Mouse (Mus musculus) Patski (cell line): ENCODE data around the gene Otp. TPM values are rescaled to one million over a fixed set of nuclear protein-coding genes. Genes with fewer than 3 reads are reported as not detected.

Experiments used
- ATAC-seq: fragments of 100-300 bp; one replicate; pipeline ENCODE4 v1.8.0; 2021
- CTCF ChIA-PET: fragments of 350-600 bp; sonication (Branson Sonifier 250); formaldehyde crosslinking; loops from one replicate; lab custom pipeline; 2022; ENCODE audit warnings: inconsistent platforms; lab: Charles Lee
- POLR2A ChIA-PET: fragments of 350-600 bp; sonication (Branson Sonifier 250); formaldehyde crosslinking; loops from one replicate; lab custom pipeline; 2022; ENCODE audit warnings: antibody characterized with exemption, inconsistent platforms; lab: Charles Lee
- DNase-seq: peaks from one replicate; pipeline ENCODE4 v3.0.0-alpha.2; 2011; ENCODE audit warnings: low read depth, low spot score
- H3K27me3 ChIP-seq: fragments of 371-371 bp; one replicate; pipeline ENCODE4 v1.5.1; 2021
- CTCF ChIP-seq: fragments of 100-300 bp; IDR thresholded peaks from one replicate; pipeline ENCODE4 v1.5.1; 2021
- in situ Hi-C: fragments of 300-500 bp; cut with MboI; formaldehyde crosslinking; loops from 3 replicates; pipeline ENCODE4 v1.11.1; 2018; ENCODE audit warnings: low pct_unique_long_range_greater_than_20kb, mixed read lengths
- polyA plus RNA-seq: library from polyadenylated mRNA; unstranded; gene quantifications from one replicate; pipeline ENCODE4 v1.2.3, GENCODE M21; 2021

Gene Otp
- polyA plus RNA-seq, 1 experiment from 2014 or later: not detected

- ATAC-seq (peak; percentile 31), DNase-seq (no peak)
- POLR2A ChIA-PET: no interaction called here
- in situ Hi-C loops: no loop called here
- no peak for TF ChIP-seq CTCF
- CTCF ChIA-PET: no interaction called here
- peaks cover 87% of the 10 kb centered on the region for H3K27me3 ChIP-seq
Observed at GRCm38 (mm10) chr13:94883163-94883965, 8.0 kb downstream of the Otp start.

DNA sequence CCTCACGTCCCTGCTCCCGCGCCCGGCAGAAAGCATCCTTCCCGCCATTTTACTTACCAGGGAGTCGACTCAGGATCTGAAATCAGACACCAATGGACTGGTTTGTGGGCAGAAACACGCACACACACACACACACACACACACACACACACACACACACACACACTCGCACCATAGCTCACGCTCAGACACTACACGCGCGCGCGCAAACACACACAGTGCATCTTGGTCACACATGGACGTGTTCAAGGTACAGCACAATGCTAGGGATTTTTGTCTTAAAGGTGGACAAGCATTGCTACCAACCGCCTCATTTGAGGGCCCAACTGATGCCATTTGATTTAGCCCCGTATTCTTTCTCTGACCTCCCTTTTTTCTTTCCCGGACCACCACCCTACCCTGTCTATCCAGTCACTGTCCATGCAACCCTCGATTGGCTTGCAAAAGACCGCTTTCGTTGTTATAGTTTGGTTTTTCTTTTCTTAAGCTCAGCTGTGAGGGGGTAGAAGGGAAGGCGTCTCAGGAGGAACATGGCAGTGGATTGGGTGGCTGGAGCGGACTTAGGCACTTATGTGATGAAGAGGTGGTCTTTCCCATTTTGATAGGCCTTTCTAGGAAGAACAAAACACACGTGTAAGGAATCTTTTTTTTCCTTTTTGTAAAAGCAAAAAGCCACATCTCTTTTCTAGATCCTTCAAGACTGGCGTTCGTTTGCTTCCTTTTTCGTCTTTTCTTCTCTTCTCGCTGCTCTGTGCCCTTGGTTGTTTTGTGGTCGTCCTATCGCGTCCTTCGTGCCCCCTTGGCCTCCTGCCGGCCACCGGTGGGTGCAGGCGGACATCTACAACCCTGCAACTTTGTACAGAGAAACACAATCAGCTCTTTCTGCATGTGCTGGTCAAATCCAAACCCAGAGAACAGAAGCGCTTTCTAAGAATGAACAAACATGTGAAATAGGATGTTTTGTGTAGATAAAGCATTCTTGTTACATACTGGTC lies 8.9 kb downstream of the Otp start:
- no peak for TF ChIP-seq CTCF
- CTCF ChIA-PET: no interaction called here
- peaks cover 87% of the 10 kb centered on the region for H3K27me3 ChIP-seq
- POLR2A ChIA-PET: no interaction called here
- ATAC-seq (no peak), DNase-seq (no peak)
- in situ Hi-C loops: no loop called here

DNA sequence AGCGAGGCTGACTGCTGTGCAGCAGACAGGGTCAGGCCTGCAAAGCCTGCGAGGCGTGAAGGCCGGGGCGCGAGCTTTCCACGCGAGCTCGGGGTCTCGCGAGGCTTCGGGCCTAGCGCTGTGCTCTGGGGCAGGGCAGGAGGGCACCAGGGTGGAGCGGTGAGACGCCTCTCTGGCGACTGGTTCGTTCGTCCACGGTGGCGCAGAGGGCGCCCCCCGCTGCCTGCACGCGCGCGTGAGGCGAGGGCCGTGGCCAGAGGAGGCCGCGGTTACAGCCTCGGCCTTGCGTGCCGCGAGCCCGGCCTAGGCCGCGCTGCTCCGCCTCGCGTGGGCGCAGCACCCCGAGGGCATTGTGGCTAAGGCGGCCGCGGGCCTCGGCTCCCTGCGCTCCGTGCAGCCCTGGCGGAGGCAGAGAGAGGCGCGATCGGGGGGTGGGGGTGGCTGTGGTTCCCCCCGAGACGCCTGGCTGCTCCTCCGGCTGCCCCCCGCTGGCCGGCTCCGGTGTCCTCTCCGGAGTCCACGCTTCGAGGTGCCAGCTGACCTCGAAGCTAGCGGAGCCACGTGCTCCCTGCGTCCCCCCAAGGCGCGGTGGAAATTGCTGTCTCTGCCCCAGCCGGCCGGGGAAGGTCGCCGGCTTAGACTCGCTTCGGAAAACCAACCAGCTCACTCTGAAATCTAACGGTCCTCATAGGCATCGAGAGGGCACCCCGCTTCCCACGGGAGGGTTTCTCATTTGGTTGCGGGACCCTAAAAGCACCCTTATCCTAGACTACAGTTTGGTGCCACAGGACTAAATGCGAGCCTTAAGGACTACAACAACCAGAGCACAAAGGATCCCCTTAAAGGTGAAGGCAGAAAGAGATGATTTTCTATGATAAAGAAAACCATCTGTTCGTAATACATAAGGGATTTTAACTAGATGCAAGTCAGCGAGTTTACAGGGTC lies 10.2 kb downstream of the Otp start:
- ATAC-seq: no peak

DNA sequence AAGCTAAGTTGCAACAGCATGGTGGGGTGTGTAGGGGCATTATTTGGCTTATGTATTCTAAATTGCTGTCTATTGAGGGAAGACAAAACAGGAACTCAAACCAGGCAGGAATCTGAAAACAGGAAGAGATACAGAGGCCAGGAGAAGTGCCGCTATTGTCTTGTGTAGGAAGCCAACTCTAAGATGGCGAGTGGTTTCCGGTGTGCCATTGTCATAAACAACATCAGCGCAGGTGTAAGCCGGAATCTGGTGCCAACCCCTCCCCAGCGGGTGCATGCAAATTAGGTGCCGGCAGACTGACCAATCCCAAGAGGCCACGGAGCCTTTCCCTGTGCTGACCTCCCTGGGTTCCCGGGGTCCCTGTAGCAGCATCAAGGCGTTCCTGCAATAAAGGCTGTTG lies 32.4 kb downstream of the Otp start:
- in situ Hi-C loops: no loop called here
- ChIA-PET POLR2A (no interaction called here), CTCF (no interaction called here)
- DNase-seq (no peak), ATAC-seq (no peak)
- no peak for TF ChIP-seq CTCF
- peaks cover 67% of the 10 kb centered on the region for H3K27me3 ChIP-seq

More for the DNA sequence above, 10.2 kb downstream of the Otp start:
- ChIA-PET POLR2A (no interaction called here), CTCF (no interaction called here)
- no peak for DNase-seq
- H3K27me3 ChIP-seq: peaks cover 85% of the 10 kb centered on the region
- TF ChIP-seq CTCF: no peak
- in situ Hi-C loops: no loop called here

- no peak for ATAC-seq
- in situ Hi-C loops: no loop called here
- peaks cover 47% of the 10 kb centered on the region for H3K27me3 ChIP-seq
- POLR2A ChIA-PET: no interaction called here
- TF ChIP-seq CTCF: no peak
- DNase-seq: no peak
- CTCF ChIA-PET: interaction anchor here (1.0 kb wide), 1 partner anchor 29 kb away, joined by 4 read pairs; no protein-coding TSS in a partner anchor
Observed at GRCm38 (mm10) chr13:94912961-94913360, 37.6 kb downstream of the Otp start.

- POLR2A ChIA-PET: no interaction called here
- no peak for TF ChIP-seq CTCF
- in situ Hi-C loops: no loop called here
- no peak for ATAC-seq
- CTCF ChIA-PET: no interaction called here
- DNase-seq: no peak
- peaks cover 47% of the 10 kb centered on the region for H3K27me3 ChIP-seq
Observed at GRCm38 (mm10) chr13:94915654-94916053, 40.3 kb downstream of the Otp start.

DNA sequence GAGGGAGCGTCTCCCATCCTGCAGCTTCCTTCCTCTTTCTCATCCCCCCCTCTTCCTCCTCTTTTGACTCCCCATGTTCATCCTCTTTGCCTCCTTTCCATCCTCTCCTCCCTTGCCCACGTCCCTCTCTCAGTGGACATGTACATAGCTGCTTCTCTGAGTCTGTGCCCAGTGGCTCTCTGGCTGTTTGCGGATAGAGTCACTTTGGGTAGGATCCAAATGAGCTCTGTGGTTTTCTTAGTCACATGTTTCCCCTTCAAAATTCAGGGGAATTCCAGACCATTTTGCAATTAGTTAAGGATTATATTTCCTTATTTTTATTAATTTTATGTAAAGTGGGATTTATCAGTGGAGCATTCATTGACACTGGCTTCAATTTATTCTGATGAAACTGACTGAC lies 52.7 kb downstream of the Otp start:
- no peak for TF ChIP-seq CTCF
- DNase-seq (no peak), ATAC-seq (no peak)
- in situ Hi-C loops: loop anchor here (25.0 kb wide), 1 partner anchor 1166 kb away; the partner anchor contains the start of gene Arsb
- ChIA-PET CTCF (no interaction called here), POLR2A (interaction anchor here (0.6 kb wide), 1 partner anchor 80 kb away, joined by 3 read pairs; no protein-coding TSS in a partner anchor)
- H3K27me3 ChIP-seq: peaks cover 39% of the 10 kb centered on the region

Other genes with a start within 250 kb of the Otp start
- gene Tbca, start 86.7 kb upstream of the Otp start, polyA plus RNA-seq: 325 TPM
- 15.1 TPM for gene Wdr41, start 100.7 kb downstream of the Otp start, polyA plus RNA-seq